Mouse (Mus musculus) telencephalon, adult 2 months (tissue): Measurements from ENCODE around the gene C1qtnf1.
A peak's percentile ranks its signal among the peaks of the same experiment; 100 is the strongest.
"Not testable (repeated sequence)": the region's sequence is repeated elsewhere in the genome, so short reads cannot be mapped to it uniquely, and the experiment has no call there.

ENCODE experiments used
- DNase-seq: peaks from one replicate; pipeline ENCODE4 v3.0.0-alpha.2; 2011; ENCODE audit warnings: low read depth, low spot score

Gene C1qtnf1

GRCm38 (mm10) chr11:118427986-118428385 lies at the start of gene C1qtnf1:
TSS of gene C1qtnf1 (plus strand) at chr11:118428203.
- DNase-seq: no peak

GRCm38 (mm10) chr11:118378656-118379055 lies 49.3 kb upstream of the C1qtnf1 start:
- DNase-seq: no peak

GRCm38 (mm10) chr11:118379251-118380009 lies 48.6 kb upstream of the C1qtnf1 start:
- peak; percentile 47 for DNase-seq

- not testable (repeated sequence) for DNase-seq
These were observed 40.2 kb upstream of the C1qtnf1 start for GRCm38 (mm10) chr11:118387816-118388215.

- no peak for DNase-seq
These were observed 34.0 kb upstream of the C1qtnf1 start for GRCm38 (mm10) chr11:118393991-118394390.

- DNase-seq: no peak
These were observed 33.5 kb upstream of the C1qtnf1 start for GRCm38 (mm10) chr11:118394538-118394937.

DNA sequence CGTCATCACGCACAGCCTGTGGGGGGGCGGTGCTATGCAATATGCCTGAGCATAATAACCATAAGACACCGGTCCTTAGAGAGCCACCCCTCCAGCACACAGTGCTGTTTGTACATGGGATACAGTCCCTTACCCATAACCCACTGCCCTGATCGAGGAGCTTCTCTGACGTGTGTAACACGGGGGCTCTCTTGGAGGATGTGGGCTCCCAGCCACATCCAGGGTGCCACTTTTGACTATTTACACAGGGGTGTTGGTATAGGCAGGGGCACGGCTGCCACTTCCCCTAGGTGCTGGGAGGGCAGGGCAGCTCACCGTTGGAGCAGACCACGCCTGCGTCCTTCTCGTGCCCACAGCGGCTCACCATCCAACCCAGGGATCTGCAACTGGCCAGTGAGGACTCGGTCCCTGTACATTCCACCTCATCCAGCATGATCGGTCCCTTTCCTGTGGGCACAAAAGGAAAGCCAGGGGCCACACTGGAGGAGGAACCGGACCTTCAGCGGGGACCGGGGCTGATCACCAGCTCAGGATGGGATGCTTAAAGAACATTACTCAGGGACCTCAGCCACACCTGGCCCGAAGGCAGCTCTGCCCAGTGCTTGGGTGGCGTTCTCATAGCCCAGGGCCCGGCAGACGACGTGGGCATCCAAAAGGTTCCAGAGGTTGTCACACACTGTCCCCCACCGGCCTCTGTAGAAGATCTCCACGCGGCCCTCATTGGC lies 30.0 kb upstream of the C1qtnf1 start:
- DNase-seq: no peak

GRCm38 (mm10) chr11:118399891-118400565 lies 28.0 kb upstream of the C1qtnf1 start:
- no peak for DNase-seq

- DNase-seq: no peak
These were observed 27.5 kb upstream of the C1qtnf1 start for GRCm38 (mm10) chr11:118400566-118400936.

DNA sequence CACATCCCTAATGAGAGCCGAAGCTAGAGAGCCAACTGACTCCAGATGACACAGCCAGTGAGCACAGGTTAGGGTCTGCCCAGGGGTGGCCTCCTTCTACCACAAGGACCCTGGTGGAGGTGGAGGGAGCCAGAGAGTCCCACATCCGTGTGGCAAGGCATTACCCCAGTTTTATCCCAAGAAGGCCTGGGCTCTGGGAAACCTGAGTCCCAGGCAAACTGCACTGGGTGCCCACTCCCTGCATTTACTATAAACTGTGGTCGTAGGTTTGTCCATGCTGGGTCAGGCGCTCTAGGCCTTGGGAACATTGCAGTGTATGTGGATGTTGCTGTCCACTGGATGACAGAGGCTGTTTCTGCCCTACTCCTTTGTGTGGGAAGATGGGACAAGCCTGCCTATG lies 26.8 kb upstream of the C1qtnf1 start:
- DNase-seq: no peak

DNA sequence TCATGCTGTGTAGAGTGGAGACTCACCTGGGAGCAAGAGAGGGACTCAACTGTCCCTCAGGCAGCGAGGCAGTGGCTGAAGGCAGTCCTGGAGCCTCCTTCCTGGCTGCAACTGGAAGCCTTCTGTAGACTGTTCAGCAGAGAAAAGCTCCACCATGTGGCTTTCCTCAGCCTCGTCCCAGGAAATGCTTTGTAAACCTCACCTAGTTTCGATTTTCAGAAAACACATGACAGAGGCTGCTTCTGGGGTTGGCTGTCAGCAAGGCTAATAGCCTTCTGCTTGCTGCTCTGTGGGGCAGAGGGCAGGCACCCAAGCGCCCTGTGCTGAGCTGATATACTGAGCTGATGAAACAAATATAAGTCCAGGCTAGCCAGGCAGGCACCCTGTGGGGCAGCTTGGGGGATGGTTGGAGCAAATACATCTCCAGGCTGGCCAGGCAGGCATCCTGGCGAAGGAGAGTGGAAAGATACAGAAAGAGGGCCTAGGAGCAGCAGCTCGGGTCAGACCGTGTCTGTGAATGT lies 26.2 kb upstream of the C1qtnf1 start, which contains the start of gene Lgals3bp:
Lgals3bp (minus strand) TSS at position 333 of the 521 bp plus-strand sequence.
- peak; percentile 69 for DNase-seq

DNA sequence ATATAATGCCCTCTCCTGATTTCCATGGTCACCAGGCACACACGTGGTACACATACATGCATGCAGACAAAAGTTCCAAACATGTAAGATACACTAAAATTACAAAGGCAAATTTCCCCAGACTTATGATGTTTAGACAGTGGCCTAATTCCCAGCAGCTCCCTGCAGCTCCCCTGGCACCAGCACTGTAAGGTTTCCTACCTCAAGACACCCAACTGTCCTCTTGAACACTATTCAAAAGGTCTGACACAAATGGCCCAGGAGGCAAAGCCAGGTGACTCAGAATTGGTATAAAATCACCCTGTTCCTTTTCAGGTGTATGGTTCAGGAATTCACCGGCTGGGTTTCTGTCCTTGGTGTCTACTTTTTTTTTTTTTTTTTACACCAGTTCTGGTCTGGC lies 24.8 kb upstream of the C1qtnf1 start:
- DNase-seq: no peak

DNA sequence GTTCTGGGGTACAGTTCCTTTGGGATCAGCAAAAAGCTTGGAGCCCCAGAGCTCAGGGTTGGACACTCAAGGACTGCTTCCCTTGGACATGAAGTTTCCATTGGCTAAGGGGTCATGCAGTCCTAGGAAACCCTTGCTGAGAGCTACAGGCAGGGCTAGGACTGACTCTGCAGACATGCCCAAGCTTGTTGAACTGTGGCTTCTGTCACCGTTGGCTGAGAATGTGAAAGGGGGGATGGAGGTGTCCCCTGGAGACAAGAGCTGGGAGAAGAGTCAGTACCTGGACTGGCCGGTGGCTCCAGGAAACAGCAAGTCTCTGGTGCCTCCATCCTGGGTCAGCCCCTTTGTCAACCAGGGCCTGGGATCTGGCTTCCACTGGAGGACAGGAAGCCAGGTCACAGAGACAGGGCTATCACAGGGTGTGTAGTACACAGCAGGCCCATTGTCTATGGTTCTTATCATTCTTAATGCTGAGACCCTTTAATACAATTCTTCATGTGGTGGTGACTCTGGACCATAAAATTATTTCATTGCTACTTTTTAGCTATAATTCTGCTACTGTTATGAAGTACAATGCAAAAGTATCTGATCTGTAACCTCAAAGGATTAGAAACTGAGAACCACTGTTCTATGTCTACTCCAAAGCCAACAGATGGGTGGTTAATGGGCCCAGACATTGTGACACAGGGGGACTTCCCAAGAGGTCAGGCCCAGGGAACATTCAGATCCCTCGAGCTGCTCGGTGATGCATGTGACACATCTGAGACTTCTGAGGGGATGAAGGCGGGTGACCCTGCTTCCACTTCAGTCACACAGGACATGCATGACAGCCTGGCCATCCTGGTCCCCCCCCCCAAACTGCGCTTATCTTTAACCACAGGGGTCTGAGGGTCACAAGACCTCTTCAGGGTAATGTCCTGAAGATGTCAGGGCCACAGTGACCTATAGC lies 23.8 kb upstream of the C1qtnf1 start:
- DNase-seq: no peak

DNA sequence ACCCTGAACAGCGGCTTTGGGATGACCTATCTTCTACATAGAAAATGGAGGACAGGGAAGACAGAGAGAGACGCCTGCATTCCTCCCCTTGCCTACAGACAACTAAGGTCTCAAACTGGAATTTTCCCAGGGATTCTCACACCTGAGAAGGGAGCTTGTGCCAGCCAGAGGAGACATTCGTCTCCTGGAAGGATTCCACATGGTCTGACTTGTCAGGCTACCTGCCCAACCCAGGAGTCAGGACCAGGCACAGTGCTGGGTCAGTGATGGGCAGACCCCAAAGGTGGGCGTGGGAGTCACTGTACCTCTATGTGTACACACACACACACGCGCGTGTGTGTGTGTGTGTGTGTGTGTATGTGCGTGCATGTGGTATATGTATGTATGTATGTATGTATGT lies 22.7 kb upstream of the C1qtnf1 start:
- DNase-seq: no peak

DNA sequence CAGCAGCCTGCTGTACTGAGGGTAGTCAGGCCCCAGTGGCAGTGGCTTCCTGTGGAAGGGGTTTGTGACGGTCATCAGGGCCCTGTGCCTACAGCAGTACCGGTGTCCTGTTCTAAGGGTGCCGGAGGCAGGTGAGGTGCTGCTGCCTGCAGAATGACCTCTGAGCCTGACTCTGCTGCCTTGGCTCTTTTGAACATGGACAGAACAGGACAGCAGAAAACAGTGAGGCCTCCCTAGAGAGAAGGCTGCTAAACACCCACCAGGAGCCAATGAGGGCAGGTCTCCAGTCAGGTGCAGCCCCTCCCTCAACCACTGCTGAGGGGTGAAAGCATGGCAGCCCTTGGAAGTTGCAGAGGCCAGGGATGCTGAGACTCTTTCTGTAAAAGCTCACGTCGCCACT lies 21.5 kb upstream of the C1qtnf1 start:
- no peak for DNase-seq

DNA sequence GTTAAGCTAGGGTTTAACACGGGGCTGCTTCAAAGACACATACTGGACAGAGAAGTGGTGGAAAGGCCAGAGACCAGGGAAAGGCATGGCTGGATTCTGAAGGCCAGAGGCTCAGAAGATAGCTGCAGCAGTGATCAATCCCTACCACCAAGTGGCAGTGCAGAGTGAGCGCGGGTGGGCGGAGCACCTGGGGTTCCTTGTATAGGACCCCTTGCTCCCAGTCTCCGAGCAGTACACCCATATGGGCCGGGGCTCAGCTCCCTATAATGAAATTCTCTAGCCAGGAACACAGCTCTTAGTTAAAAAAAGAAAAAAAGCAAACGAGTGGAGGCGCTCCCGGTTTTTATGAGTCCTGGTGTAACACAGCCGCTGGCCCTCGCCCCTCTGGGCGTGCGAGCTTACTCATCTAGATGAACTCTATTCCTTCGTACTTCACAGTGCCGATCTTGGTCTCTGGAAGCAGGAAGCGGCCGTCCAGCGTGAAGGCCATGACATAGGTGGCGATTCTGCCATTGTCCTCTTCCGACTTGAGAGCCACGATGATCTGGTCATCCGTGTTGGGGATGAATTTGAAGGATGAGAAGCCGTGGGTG lies 20.6 kb upstream of the C1qtnf1 start:
- DNase-seq: no peak

- DNase-seq: no peak
These were observed 19.8 kb upstream of the C1qtnf1 start for GRCm38 (mm10) chr11:118408051-118408740.

DNA sequence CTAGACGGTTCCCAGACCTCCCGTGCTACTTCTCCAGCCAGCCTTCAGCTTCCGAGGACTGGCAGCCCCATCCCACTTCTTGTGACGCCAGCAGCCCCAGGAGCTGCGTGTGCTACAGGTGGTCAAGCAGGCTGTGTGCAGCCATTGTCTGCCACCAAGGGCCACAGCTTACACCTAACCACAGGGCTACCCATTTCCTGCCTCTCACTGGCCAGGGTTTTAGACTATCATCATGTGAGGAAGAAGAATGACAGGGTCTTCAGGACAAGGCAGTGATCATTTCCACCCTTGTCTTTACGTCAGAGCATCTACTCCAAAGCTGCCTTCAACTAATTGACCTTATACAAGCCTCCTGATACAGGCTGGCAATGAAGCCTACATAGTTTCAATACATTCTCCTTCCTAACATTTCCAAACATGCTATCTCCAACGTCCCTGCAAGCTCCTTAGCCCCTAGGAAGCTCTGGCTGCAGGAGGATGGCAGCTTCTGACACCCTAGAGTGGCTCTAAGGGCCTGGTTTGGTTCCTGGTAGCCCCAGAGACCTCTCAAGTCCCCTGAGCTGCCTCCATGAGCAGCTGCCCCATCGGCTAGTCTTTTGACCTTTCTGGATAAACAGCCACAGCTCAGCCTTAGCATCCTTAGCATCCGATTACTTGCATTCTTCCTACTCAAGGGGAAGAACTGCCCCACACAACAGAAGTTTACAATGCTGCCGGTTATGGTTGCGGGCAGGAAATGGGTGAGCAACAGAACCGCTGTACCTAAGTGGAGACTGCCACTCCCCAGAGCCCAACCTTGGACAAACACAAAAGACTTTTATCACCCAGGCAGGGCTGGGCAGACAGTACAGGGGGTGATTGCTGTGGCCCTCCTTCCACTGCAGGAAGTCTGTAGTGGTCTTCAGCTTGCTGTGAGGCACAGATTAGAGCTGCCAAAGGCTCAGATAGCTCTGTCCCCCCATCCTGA lies 18.6 kb upstream of the C1qtnf1 start:
- DNase-seq: no peak

DNA sequence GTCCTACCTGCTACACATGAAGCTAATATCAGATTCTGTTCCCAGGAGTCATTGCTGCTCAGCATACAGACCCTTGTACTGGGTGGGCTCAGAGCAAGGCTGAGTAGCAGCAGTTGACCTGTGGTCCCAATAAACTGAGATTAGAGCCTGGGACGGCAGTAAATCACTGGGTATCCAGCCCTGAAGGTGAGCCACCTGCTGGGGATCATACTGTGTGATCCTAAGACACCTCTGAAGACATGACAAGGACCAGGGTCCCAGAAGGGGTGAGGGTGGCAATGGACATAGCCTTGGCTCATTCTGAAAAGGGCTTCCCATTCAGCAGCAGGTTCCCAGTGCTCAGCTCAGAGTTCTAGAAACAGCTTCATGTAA lies 17.9 kb upstream of the C1qtnf1 start:
- DNase-seq: no peak
